Mouse (Mus musculus): ENCODE measurements around the gene Stard3nl.
"Not testable (repeated sequence)": the region's sequence is repeated elsewhere in the genome, so short reads cannot be mapped to it uniquely, and the experiment has no call there.

The Stard3nl gene

DNA sequence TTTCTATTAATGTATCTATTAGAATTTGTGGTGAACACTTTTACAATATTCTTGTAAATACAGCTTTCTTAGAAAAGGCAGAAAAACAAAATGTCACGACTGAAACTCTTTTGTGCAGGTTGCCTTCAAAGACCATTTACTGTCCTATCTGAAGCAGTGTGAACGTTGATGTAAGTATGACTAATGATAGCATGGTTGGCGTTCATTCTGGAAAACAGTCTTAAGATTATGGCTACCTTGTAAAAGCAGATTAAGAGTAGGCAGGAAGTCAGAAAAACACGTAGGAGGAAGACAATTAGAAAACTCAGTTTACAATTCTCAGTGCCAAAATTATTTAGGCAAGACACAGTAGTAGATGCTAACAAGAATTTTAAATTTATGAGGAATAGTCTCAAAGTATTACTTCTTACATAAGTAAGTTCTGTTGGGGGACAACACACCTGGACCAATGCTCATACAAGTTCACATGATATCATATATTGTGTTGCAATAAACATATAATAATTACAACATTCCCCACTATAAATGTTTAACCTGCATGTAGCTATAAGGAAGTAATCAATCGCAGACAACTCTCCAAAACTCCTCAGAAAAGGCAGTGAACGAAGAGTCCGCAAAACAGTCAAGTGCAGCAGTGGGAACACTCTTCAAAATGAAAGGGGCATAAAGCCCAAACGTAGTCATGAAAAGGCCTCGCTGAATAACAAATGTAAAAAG is 14.3 kb downstream of the Stard3nl start:
- no peak for DNase-seq

DNA sequence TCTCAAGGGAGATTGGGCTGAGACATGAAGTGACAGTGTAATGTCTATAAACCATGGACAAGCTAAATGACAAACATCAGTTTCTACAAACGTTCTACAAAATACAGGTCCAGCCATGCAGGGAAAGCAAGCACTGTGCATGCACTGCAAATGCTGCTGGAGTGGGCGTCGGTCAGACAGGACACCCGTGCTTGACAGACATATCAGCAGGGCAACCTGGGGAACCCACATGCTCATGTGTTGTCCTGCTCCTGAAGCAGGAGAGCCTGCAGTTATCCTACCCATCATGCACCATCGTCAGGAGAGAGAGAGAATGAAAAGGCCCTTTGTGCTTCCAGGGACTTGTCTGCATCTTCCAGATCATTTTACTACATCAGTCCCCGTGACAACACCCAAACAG is 16.3 kb downstream of the Stard3nl start:
- DNase-seq, result no peak

DNA sequence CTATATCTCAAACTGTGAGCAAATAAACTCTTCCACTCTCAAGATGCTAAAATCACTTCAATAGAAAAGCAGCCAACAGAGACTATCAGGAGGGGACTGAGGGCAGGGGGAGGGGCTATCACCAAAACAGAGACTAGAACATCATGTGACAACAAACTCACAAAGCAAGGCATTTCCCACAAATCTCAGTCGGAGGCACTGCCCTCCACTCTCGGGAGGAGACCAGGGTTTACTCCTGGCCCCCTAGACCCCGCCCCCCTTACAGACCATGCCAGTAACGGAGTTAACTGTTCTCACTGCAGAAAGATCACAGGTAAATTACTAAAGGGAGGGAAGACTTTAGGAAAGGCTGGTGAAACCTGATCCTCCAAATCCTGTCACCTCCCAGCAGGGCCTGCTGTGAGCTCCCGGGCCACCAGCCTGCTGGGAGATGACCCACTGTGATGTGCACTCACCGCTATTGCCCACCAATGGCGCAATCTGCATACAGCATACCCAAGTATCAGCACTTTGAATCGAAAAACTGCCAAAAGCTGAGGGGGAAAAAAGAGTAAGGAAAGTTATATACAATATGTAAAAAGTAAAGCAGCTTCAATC is 23.4 kb downstream of the Stard3nl start:
- no peak for DNase-seq

DNA sequence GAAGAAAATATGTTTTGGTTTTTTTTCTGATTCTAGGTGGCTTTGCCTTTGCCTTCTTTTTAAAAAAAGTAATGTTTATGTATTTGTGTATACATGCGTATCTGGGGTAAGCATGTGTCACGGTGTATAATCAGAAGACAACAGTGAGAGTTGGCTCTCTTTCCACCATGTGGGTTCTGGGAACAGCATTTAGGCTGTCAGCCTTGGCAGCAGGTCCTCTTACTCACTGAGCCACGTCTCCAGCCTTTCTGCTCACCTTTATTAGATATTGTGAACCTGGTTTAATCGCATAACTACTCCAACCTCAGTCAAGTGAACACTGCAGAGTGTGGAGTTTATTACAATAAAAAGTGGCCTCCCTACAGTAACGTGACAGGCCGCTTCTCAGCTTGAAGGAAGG is 26.8 kb downstream of the Stard3nl start:
- no peak for DNase-seq

DNA sequence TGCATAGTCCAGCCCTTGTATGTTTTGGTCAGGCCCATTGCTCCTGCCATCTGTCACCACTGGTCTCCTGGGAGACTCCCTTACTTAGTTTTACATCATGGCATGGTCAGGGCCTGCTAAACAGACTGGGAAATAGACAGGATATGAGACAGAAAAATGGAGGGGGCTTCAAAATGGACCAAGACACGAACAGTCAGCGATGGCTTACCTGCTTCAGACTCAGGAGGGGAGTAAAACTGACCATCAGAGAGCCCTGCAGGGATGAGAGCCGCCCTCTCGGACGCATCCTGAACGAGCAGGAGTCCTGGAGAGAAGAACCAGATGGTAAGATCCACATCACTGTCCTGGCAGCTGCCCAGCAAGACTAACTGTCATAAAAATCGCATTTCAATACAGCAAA is 28.1 kb downstream of the Stard3nl start:
- DNase-seq, result no peak

DNA sequence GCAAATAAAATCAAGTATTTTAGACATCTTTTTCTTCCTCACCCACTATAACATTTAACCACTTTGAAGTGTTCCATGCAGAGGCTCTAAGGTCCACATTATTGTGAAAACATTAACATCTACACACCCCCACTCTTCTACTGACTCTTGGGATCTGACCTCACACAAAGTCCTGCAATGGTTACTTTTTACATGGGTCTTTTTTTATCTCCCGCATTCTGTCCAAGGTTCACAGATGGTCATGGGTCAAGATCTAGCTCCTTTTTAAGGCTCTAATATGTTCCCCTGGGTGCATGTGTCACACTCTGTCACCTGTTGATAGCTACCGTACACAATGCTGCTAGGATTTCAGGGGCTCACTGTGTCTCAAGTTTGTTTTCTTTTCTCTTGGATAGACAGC is 28.7 kb downstream of the Stard3nl start:
- no peak for DNase-seq

DNA sequence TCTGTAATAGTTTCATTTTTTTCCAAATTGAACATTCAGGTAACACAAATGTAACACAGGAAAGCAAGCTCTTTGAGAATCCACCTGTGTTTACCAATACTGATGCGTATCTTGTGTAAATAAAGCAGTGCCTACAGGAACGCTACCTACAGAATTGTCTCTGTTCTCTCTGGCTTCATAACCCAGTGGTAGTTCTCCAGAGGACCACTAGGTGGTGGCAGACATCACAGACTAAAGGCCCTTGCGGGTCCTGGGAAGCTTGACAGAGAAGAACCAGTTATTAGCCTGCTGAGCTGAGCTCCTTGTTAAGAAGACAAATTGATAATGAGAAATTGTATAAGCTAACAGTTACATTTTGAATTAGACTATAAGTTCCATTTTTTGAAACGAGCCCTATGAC is 30.0 kb downstream of the Stard3nl start:
- DNase-seq, result peak; percentile 62

DNA sequence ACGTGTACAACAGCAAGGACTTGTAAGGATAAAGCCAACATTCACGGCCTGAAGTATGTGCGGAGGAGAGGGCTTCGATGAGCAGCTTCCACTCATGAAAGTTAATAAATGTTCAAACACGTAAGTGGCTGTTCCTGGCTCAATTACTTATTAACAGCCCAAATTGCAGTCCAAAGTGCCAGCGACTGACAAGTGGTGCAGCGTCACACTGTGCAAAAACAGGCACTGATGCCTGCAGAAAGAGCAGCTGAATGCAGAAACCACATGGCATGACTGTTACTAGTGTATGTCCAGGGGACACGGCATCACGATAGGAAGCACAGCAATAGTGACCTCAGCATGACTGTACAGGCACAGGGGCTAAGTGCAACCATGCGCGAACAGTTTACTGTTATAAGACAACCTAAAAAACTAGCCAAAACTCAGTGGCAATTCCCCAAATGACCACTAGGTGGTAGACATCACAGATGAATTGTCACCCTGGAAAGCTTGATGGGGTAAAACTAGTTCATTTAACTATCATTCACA is 31.3 kb downstream of the Stard3nl start:
- peak; percentile 62 for DNase-seq

DNA sequence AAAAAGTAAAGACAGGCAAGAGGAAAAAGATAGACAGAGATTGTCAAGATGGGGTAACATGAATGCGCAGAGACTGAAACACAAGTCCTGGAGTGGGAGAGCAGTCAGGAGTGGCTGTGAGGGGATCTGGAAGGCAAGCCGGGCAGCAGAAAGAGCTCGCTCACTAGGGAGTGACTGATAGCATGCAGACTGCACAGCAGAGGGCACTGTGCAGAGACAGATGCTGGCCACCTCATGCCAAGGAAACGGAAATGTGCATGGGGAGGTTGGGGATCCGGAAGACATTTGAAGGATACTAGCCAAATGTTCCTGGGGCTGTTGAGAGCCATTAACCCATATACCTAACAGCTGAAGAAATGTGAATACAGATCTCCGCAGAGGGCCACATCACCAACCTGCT is 33.2 kb downstream of the Stard3nl start:
- no peak for DNase-seq

DNA sequence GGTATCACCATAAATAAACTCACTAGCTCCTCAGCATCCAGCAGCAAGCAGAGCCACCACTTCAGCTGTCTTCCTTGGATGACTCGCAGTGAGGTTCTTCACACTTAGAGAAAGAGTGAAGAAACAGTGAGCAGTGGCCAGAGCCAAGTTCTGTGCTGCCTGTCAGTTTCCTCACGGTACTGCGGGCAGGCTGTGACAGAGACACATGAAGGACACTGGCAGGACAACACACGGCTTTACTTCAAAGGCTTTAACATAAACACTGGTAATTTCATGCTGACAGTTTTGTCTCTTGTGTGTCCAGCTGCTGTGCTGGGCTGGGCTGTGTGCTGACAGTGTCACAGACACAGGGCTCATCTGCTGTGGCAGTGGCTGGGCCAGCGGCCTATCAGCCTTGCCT is 37.6 kb downstream of the Stard3nl start:
- no peak for DNase-seq

DNA sequence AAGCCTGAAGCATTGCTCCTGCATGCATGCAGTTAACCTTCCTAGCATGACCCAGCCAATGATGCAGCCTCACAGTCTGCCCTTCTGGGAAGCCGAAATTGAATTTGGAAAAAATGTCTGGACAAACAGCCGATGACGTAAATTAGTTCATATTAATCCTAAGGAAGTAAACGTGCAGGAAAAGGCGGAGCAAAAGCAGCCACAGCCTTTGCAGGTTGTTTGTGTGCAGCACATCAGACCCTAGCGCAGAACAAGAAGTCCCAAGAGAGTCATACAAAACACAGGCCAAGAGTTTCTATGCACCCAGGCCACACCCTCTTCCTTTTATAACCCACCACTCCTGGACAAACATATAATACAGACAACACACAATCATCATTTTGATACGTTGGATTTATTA is 38.3 kb downstream of the Stard3nl start:
- no peak for DNase-seq

DNA sequence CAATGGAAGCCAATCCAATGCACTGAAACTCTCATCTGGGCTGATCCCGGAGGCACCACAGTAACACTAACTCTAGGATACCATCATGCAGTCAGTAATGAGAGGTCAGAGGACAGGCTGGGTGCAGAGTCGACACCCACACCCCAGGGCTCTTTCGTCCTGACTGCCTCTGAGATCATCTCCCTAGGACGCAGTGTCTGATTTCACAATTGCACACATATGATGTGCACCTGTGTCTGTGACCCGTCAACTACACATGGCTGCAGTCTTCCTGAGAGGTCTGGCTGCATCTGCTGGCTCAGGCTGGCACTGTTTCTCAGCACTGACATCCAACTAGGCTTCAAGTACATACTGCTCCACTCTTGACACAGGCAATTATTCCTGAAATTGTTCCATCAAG is 38.9 kb downstream of the Stard3nl start:
- no peak for DNase-seq

DNA sequence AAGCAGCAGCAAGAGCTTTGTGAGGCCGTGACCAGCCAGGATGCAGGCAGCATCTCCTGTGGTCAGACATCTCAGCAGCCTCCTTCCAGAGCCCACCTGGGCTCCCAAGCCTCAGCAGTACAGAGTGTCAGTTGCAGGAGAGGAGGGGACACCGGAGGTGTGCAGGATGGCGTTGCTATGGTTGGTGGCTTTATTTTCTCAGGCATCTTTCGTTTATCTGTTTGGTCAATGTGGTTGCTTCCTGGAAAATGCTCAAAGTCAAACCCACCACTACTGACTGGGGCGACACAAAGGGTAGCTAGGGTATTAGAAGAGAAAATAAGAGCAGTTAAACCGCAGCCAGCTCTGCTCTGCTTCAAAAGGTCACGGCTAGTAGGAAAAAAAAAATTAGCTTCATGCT is 39.5 kb downstream of the Stard3nl start:
- no peak for DNase-seq

DNA sequence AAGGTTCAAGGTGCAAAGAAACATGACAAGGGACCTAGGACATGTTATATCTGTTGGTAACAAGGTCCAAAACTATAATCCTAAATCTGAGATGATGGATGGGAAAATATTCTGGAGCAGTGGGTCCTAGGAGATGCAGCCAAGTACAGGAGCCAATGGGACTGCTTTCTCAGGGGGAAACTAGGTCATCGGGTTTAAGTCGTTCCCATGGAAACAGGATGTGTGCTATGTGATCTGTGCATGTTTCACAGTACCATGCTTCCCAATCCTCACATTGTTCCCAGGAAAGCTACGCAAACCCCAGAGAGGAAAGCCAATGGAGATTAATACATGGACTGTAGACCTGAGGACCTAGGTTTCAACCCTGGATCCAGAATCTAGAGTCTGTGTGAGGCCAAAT is 42.8 kb downstream of the Stard3nl start:
- DNase-seq, result no peak

DNA sequence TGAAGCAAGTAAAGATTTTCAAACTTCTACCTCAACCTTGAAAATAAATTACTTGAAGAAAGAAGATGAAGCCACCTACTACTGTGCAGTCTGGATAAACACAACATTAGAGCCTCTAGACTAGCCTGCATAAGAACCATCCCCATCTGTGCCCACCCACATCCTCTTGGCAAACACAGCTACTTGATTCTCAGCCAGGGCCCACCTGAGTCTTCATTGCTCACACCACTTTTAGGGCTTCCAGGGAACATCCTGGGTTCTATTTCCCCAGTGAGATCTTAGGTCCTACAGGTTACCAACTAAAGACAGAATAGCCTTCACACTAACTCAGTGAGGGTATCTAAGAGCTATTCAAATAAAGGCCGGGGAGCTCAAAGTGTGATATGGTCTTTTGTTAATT is 55.2 kb downstream of the Stard3nl start:
- DNase-seq, result not testable (repeated sequence)

DNA sequence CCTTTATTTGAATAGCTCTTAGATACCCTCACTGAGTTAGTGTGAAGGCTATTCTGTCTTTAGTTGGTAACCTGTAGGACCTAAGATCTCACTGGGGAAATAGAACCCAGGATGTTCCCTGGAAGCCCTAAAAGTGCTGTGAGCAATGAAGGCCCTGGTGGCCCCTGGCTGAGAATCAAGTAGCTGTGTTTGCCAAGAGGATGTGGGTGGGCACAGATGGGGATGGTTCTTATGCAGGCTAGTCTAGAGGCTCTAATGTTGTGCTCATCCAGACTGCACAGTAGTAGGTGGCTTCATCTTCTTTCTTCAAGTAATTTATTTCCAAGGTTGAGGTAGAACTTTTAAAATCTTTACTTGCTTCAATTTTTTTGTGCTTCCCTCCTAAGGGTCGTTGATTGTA is 59.3 kb downstream of the Stard3nl start:
- not testable (repeated sequence) for DNase-seq
